ENCODE assay signal across 12 mouse cellular contexts in the genomic region with DNA sequence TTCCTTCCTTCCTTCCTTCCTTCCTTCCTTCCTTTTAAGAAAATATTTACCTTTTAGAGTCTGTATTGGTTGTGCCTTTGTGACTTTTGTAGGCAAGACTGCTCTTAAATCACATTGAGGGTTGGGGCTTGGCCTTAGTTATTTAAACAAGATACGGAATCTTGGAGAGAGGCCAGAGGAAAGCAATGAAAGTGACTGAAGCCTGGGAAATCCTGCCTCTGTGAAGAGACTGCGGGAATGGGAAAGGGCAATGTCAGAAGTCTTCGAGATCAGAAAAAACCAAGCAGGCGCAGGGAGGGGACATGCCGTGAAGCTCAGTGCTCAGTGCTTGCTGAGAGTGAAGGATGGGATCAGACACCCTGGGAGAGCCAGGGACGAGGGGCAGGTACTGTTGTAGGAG.
DNase-seq lines count a peak whose midpoint lies in the region; ATAC-seq lines count a peak whose summit lies in the region.
"Had no signal": no experiment of that assay in that cellular context is flagged by ENCODE, and none has a peak within 500 bp of the region (broad histone marks: within the 10 kb centered on the region; RNA-seq: fewer than 3 reads in every experiment).

No protein-coding gene starts in this region.

- H3K27ac ChIP-seq in embryonic facial prominence, embryonic 13.5 days, result peak overlapping the region; percentile 4; the same call in 1 of the 2 replicates
- H3K27ac ChIP-seq in embryonic facial prominence, embryonic 10.5 days (replicated peaks), result no peak overlapping the region
- H3K27ac ChIP-seq in midbrain, embryonic 14.5 days (replicated peaks; ENCODE audit: low read depth, low read length), result 0 out of 2 replicates have a peak overlapping the region, but pooled peaks have one; percentile 50
- H3K27ac ChIP-seq in midbrain, embryonic 13.5 days, result no peak overlapping the region
- H3K27ac ChIP-seq in stomach, embryonic 16.5 days (ENCODE audit: low read length), result peak overlapping the region; percentile 88
- H3K27ac ChIP-seq: left cerebral cortex, adult 2 months had no signal

- no peaks in the 10 kb centered on the region for H3K9me3 ChIP-seq in embryonic facial prominence, embryonic 13.5 days
- H3K9me3 ChIP-seq in embryonic facial prominence, embryonic 10.5 days, result no peaks in the 10 kb centered on the region
- H3K9me3 ChIP-seq in midbrain, embryonic 14.5 days (ENCODE audit: control insufficient read depth, low read length), result no peaks in the 10 kb centered on the region
- H3K9me3 ChIP-seq in midbrain, embryonic 13.5 days, result no peaks in the 10 kb centered on the region
- no peaks in the 10 kb centered on the region for H3K9me3 ChIP-seq in stomach, embryonic 16.5 days (replicated peaks; ENCODE audit: control insufficient read depth, low read length)

- 65% methylated on average over 6 of the region's 6 CpGs for WGBS in embryonic facial prominence, embryonic 13.5 days
- 90% methylated on average over 6 of the region's 6 CpGs for WGBS in embryonic facial prominence, embryonic 10.5 days
- 69% methylated on average over 6 of the region's 6 CpGs for WGBS in midbrain, embryonic 14.5 days
- 75% methylated on average over 6 of the region's 6 CpGs for WGBS in midbrain, embryonic 13.5 days
- WGBS in large intestine, adult 2 months, result 11% methylated on average over 6 of the region's 6 CpGs
- 12% methylated on average over 6 of the region's 6 CpGs for WGBS in stomach, embryonic 16.5 days

- no peak overlapping the region for H3K9ac ChIP-seq in embryonic facial prominence, embryonic 13.5 days
- no peak overlapping the region for H3K9ac ChIP-seq in midbrain, embryonic 14.5 days (replicated peaks; ENCODE audit: low read length)
- H3K9ac ChIP-seq in midbrain, embryonic 13.5 days (replicated peaks), result no peak overlapping the region
- H3K9ac ChIP-seq in stomach, embryonic 16.5 days (ENCODE audit: low read length), result no peak overlapping the region

- H3K4me1 ChIP-seq in embryonic facial prominence, embryonic 13.5 days, result peaks cover 25% of the 10 kb centered on the region
- H3K4me1 ChIP-seq in embryonic facial prominence, embryonic 10.5 days, result peaks cover 19% of the 10 kb centered on the region
- peaks cover 14% of the 10 kb centered on the region; the same call in 1 of the 2 replicates for H3K4me1 ChIP-seq in midbrain, embryonic 14.5 days (ENCODE audit: control insufficient read depth, insufficient read depth, low read length)
- peaks cover 35% of the 10 kb centered on the region for H3K4me1 ChIP-seq in midbrain, embryonic 13.5 days (replicated peaks)
- peaks cover 16% of the 10 kb centered on the region for H3K4me1 ChIP-seq in stomach, embryonic 16.5 days (ENCODE audit: control insufficient read depth, insufficient read depth, low read length)

- no peak for ATAC-seq in embryonic facial prominence, embryonic 13.5 days (ENCODE audit: insufficient number of reproducible peaks, insufficient read depth, low FRiP score, low TSS enrichment, low read depth)
- ATAC-seq in midbrain, embryonic 14.5 days (ENCODE audit: low FRiP score, low TSS enrichment), result no peak
- ATAC-seq in midbrain, embryonic 13.5 days, result no peak
- peak; percentile 45; the same call in 1 of the 2 replicates for ATAC-seq in stomach, embryonic 16.5 days (ENCODE audit: insufficient read depth, low FRiP score)

- DNase-seq in embryonic facial prominence, embryonic 10.5 days (ENCODE audit: low spot score), result no peak
- peak; percentile 62 for DNase-seq in midbrain, embryonic 14.5 days
- DNase-seq in large intestine, adult 2 months (ENCODE audit: low read depth, low spot score), result peak; percentile 68
- no peak for DNase-seq in frontal cortex, adult 2 months (ENCODE audit: extremely low spot score in 1 of 2, low spot score in 1 of 2)
- DNase-seq in c-Kit-positive CD71-positive TER-119-positive erythroid progenitor cells, embryonic 14.5 days (ENCODE audit: low spot score), result no peak
- DNase-seq: cerebellum, adult 11-12 months; retina, postnatal 1 day had no signal

- no peak overlapping the region for H3K4me3 ChIP-seq in embryonic facial prominence, embryonic 13.5 days
- H3K4me3 ChIP-seq in embryonic facial prominence, embryonic 10.5 days, result no peak overlapping the region
- H3K4me3 ChIP-seq in midbrain, embryonic 14.5 days (replicated peaks; ENCODE audit: low read depth, low read length), result no peak overlapping the region
- no peak overlapping the region for H3K4me3 ChIP-seq in midbrain, embryonic 13.5 days (replicated peaks)
- no peak overlapping the region for H3K4me3 ChIP-seq in stomach, embryonic 16.5 days (replicated peaks; ENCODE audit: low read length)
- H3K4me3 ChIP-seq: erythroblast, embryonic 14.5 days; left cerebral cortex, adult 2 months had no signal

- no peak overlapping the region for H3K4me2 ChIP-seq in embryonic facial prominence, embryonic 13.5 days
- H3K4me2 ChIP-seq in midbrain, embryonic 14.5 days (ENCODE audit: low read length), result no peak overlapping the region
- no peak overlapping the region for H3K4me2 ChIP-seq in midbrain, embryonic 13.5 days (replicated peaks)
- peak overlapping the region; percentile 35; the same call in 1 of the 2 replicates for H3K4me2 ChIP-seq in stomach, embryonic 16.5 days (ENCODE audit: low read depth, low read length)

- peaks cover 14% of the 10 kb centered on the region for H3K36me3 ChIP-seq in embryonic facial prominence, embryonic 13.5 days
- H3K36me3 ChIP-seq in embryonic facial prominence, embryonic 10.5 days (replicated peaks), result peaks cover 32% of the 10 kb centered on the region
- H3K36me3 ChIP-seq in midbrain, embryonic 14.5 days (ENCODE audit: control insufficient read depth, insufficient read depth, low read length), result 0 out of 2 replicates have a peak, but pooled peaks cover 9% of the 10 kb centered on the region
- peaks cover 8% of the 10 kb centered on the region for H3K36me3 ChIP-seq in midbrain, embryonic 13.5 days
- H3K36me3 ChIP-seq in stomach, embryonic 16.5 days (ENCODE audit: control insufficient read depth, insufficient read depth, low read length), result no peaks in the 10 kb centered on the region

- H3K27me3 ChIP-seq in embryonic facial prominence, embryonic 13.5 days, result no peaks in the 10 kb centered on the region
- H3K27me3 ChIP-seq in embryonic facial prominence, embryonic 10.5 days (replicated peaks; ENCODE audit: low read depth, poor library complexity, severe bottlenecking), result no peaks in the 10 kb centered on the region; the same call in 1 of the 2 replicates
- H3K27me3 ChIP-seq in midbrain, embryonic 14.5 days (ENCODE audit: control insufficient read depth, insufficient read depth, low read length), result no peaks in the 10 kb centered on the region
- no peaks in the 10 kb centered on the region for H3K27me3 ChIP-seq in midbrain, embryonic 13.5 days
- no peaks in the 10 kb centered on the region for H3K27me3 ChIP-seq in stomach, embryonic 16.5 days (ENCODE audit: control insufficient read depth, insufficient read depth, low read length)

Comparison
In these comparisons a context has a peak if more than half of its experiments do, and no peak if none do; other contexts are left out.
1. H3K27ac ChIP-seq: peak in embryonic facial prominence, embryonic 13.5 days (single experiment), midbrain, embryonic 14.5 days (single experiment) and stomach, embryonic 16.5 days (single experiment); none in embryonic facial prominence, embryonic 10.5 days (single experiment) and midbrain, embryonic 13.5 days (single experiment).
2. DNase-seq: peak in midbrain, embryonic 14.5 days (single experiment) and large intestine, adult 2 months (single experiment); none in embryonic facial prominence, embryonic 10.5 days (single experiment), frontal cortex, adult 2 months (0 of 2) and c-Kit-positive CD71-positive TER-119-positive erythroid progenitor cells, embryonic 14.5 days (single experiment).